Mouse (Mus musculus) G1E (cell line): ENCODE measurements around the gene Azgp1. TPM values are rescaled to one million over a fixed set of nuclear protein-coding genes. Genes with fewer than 3 reads are reported as not detected.

Experiments used
- ATAC-seq: 2 replicates; pipeline ENCODE4 v1.8.0; 2016; ENCODE audit warnings: mild to moderate bottlenecking; ENCODE audit not compliant: insufficient number of reproducible peaks, poor library complexity, low FRiP score, severe bottlenecking; ENCODE audit errors: extremely low read depth
- DNase-seq: peaks from one replicate; pipeline ENCODE4 v3.0.0; 2012; ENCODE audit warnings: low spot score
- H3K27me3 ChIP-seq: 2 replicates; pipeline ENCODE4 v1.6.1; 2012; ENCODE audit warnings: mild to moderate bottlenecking, low read length, inconsistent platforms; ENCODE audit not compliant: insufficient read depth
- H3K36me3 ChIP-seq: replicated peaks from 2 replicates; pipeline ENCODE3; 2012; ENCODE audit warnings: mild to moderate bottlenecking, inconsistent platforms
- H3K4me1 ChIP-seq: 2 replicates; pipeline ENCODE4 v1.6.1; 2012; ENCODE audit warnings: low read depth, low read length, inconsistent platforms, mixed read lengths; ENCODE audit not compliant: insufficient read depth
- H3K4me3 ChIP-seq: 2 replicates; pipeline ENCODE4 v1.5.1; 2012; ENCODE audit warnings: low read depth, mild to moderate bottlenecking, inconsistent platforms, low read length, moderate library complexity, mixed read lengths
- H3K9me3 ChIP-seq: replicated peaks from 2 replicates; pipeline ENCODE4 v1.6.1; 2012; ENCODE audit warnings: inconsistent platforms
- CTCF ChIP-seq: IDR thresholded peaks from 2 replicates; pipeline ENCODE4 v1.5.1; 2012; ENCODE audit warnings: low read depth, low read length, inconsistent platforms, mixed read lengths
- GATA1 ChIP-seq: IDR thresholded peaks from 2 replicates; pipeline ENCODE4 v1.6.1; 2012; ENCODE audit warnings: borderline replicate concordance, low read length, inconsistent platforms, mixed read lengths
- GATA2 ChIP-seq: IDR thresholded peaks from 2 replicates; pipeline ENCODE4 v1.6.1; 2012; ENCODE audit warnings: low read depth, low read length, inconsistent platforms, borderline replicate concordance
- POLR2AphosphoS5 ChIP-seq: IDR thresholded peaks from 2 replicates; pipeline ENCODE4 v1.6.1; 2012; ENCODE audit warnings: low read depth, low read length, inconsistent platforms; ENCODE audit not compliant: insufficient replicate concordance
- TAL1 ChIP-seq: conservative IDR thresholded peaks from 2 replicates; pipeline ENCODE4 v1.6.1; 2012; ENCODE audit warnings: low read depth, low read length, inconsistent platforms, mixed read lengths
- polyA plus RNA-seq: library from polyadenylated mRNA; stranded (reverse); fragments of >175 nt; gene quantifications from 2 replicates; pipeline ENCODE4 v1.2.3, GENCODE M21; 2012
- total RNA-seq, 2 experiments: library from RNA; stranded (forward) in 1 of 2; stranded (reverse) in 1 of 2; fragments of 200-1000 nt in 1 of 2; fragments of >200 nt in 1 of 2; fragmentation: Nextera tagmentation in 1 of 2; gene quantifications; 2 replicates each; pipeline ENCODE4 v1.2.3; 2014 to 2017

The Azgp1 gene
- total and polyA plus RNA-seq, 3 experiments, result not detected

DNA sequence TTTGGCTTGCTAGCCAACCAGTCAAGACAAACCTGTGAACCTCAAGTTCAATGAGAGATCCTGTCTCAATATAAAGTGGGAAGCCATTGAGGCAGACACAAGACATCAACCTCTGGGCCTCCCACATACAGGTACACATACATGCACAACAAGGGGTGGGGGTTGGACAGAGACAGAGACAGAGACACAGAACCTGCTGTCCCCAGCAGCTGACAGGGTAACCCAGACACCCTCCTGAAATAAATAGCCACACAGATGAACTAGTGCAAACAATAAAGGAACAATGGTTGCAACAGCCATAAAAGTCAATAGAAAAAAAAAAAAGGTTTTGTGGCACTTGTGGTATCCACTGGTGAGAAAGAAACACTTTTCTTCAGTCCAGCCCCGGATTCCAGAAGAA, 5.9 kb upstream of the Azgp1 start:
- Histone ChIP-seq H3K4me3 (no peak overlapping the region), H3K36me3 (no peaks in the 10 kb centered on the region), H3K4me1 (no peaks in the 10 kb centered on the region), H3K27me3 (no peaks in the 10 kb centered on the region), H3K9me3 (no peaks in the 10 kb centered on the region)
- no peak for TF ChIP-seq POLR2AphosphoS5
- TF ChIP-seq GATA2, result no peak
- TF ChIP-seq CTCF, result no peak
- no peak for TF ChIP-seq TAL1
- DNase-seq, result no peak
- no peak for ATAC-seq

- H3K9me3 ChIP-seq, result no peaks in the 10 kb centered on the region
- no peak for DNase-seq
- TF ChIP-seq GATA1, result no peak
- no peak for TF ChIP-seq POLR2AphosphoS5
- TF ChIP-seq TAL1, result no peak
- no peak for TF ChIP-seq GATA2
- no peak for TF ChIP-seq CTCF
Observed at GRCm38 (mm10) chr5:137977291-137977690, 4.0 kb upstream of the Azgp1 start.

GRCm38 (mm10) chr5:137979081-137979480, 2.2 kb upstream of the Azgp1 start:
- Histone ChIP-seq H3K9me3 (no peaks in the 10 kb centered on the region), H3K27me3 (no peaks in the 10 kb centered on the region), H3K36me3 (no peaks in the 10 kb centered on the region), H3K4me1 (no peaks in the 10 kb centered on the region), H3K4me3 (no peak overlapping the region)
- TF ChIP-seq TAL1 (no peak), CTCF (no peak), GATA1 (no peak), GATA2 (no peak), POLR2AphosphoS5 (no peak)
- DNase-seq (no peak), ATAC-seq (no peak)

More at GRCm38 (mm10) chr5:137977291-137977690, 4.0 kb upstream of the Azgp1 start:
- Histone ChIP-seq H3K27me3 (no peaks in the 10 kb centered on the region), H3K4me3 (no peak overlapping the region), H3K36me3 (no peaks in the 10 kb centered on the region), H3K4me1 (no peaks in the 10 kb centered on the region)
- ATAC-seq, result no peak

GRCm38 (mm10) chr5:137986351-137986750, 5.0 kb downstream of the Azgp1 start:
- DNase-seq (no peak), ATAC-seq (no peak)
- Histone ChIP-seq H3K36me3 (no peaks in the 10 kb centered on the region), H3K4me1 (no peaks in the 10 kb centered on the region), H3K9me3 (no peaks in the 10 kb centered on the region), H3K4me3 (no peak overlapping the region), H3K27me3 (no peaks in the 10 kb centered on the region)
- TF ChIP-seq POLR2AphosphoS5 (no peak), TAL1 (no peak), GATA1 (no peak), CTCF (no peak), GATA2 (no peak)

- DNase-seq (no peak), ATAC-seq (no peak)
- Histone ChIP-seq H3K27me3 (no peaks in the 10 kb centered on the region), H3K4me3 (no peak overlapping the region), H3K4me1 (no peaks in the 10 kb centered on the region), H3K9me3 (no peaks in the 10 kb centered on the region), H3K36me3 (no peaks in the 10 kb centered on the region)
- no peak for TF ChIP-seq POLR2AphosphoS5
- no peak for TF ChIP-seq GATA1
- TF ChIP-seq GATA2, result no peak
- no peak for TF ChIP-seq TAL1
- TF ChIP-seq CTCF, result no peak
Observed at GRCm38 (mm10) chr5:138009437-138009836, 28.1 kb downstream of the Azgp1 start.

DNA sequence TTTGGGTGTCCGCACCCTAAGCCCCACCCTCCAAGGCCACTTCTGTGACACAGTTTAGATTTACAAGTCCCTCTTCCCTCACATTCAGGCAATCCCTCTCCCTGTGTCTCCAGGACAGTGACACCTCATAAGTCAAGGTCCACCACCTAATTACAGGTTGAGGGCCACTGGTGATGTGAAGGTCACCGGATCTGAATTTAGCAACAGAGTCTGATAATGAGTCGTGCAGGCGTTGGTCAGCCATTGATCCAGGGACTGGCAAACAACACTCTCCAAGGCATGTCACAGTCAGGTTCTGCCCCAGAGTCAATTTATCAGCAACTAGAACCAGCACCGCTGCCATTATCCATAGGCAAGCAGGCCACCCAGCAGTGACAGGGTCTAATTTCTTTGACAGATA, 31.1 kb downstream of the Azgp1 start:
- Histone ChIP-seq H3K36me3 (no peaks in the 10 kb centered on the region), H3K27me3 (no peaks in the 10 kb centered on the region), H3K4me1 (no peaks in the 10 kb centered on the region), H3K9me3 (no peaks in the 10 kb centered on the region), H3K4me3 (no peak overlapping the region)
- TF ChIP-seq TAL1 (no peak), GATA2 (no peak), POLR2AphosphoS5 (no peak), GATA1 (no peak), CTCF (no peak)
- no peak for ATAC-seq
- no peak for DNase-seq

GRCm38 (mm10) chr5:138016530-138016929, 35.2 kb downstream of the Azgp1 start:
- no peak overlapping the region for H3K4me3 ChIP-seq
- H3K4me1 ChIP-seq, result no peaks in the 10 kb centered on the region
- ATAC-seq, result no peak
- no peak for DNase-seq
- H3K9me3 ChIP-seq, result no peaks in the 10 kb centered on the region
- H3K27me3 ChIP-seq, result no peaks in the 10 kb centered on the region
- no peaks in the 10 kb centered on the region for H3K36me3 ChIP-seq
- TF ChIP-seq TAL1, result no peak
- no peak for TF ChIP-seq GATA2
- no peak for TF ChIP-seq POLR2AphosphoS5
- TF ChIP-seq CTCF, result no peak
- no peak for TF ChIP-seq GATA1
